17 mouse cellular contexts compared by ENCODE assay signal in the genomic region with DNA sequence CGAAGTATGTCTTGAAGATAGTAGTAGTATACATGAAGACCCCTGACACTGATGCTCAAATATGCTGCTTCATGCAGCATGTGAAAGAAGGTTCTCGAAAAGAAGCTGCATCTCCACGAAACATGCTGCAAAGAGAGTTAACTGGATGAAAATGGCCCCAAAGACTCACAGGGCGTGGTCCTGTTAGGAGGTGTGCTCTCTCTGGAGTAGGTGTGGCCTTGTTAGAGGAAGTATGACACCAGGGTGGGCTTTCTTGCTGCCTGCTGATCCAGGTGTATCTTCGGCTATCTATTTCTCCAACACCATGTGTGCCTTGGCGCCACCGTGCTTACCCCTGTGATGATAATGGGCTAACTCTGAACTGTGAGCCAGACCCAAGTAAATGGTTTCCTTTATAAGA.
DNase-seq lines count a peak whose midpoint lies in the region; ATAC-seq lines count a peak whose summit lies in the region.
"Had no signal": no experiment of that assay in that cellular context is flagged by ENCODE, and none has a peak within 500 bp of the region (broad histone marks: within the 10 kb centered on the region; RNA-seq: fewer than 3 reads in every experiment).

No protein-coding gene starts in this region.

- H3K9me3 ChIP-seq in hindbrain, embryonic 13.5 days: no peaks in the 10 kb centered on the region
- no peaks in the 10 kb centered on the region for H3K9me3 ChIP-seq in hindbrain, embryonic 12.5 days (replicated peaks)
- H3K9me3 ChIP-seq in midbrain, embryonic 15.5 days: no peaks in the 10 kb centered on the region
- H3K9me3 ChIP-seq in midbrain, embryonic 13.5 days: no peaks in the 10 kb centered on the region
- H3K9me3 ChIP-seq in limb, embryonic 10.5 days (replicated peaks): no peaks in the 10 kb centered on the region
- H3K9me3 ChIP-seq: megakaryocyte, embryonic 14.5 days had no signal

- 94% methylated on average over 7 of the region's 7 CpGs for WGBS in hindbrain, embryonic 13.5 days
- WGBS in hindbrain, embryonic 12.5 days: 96% methylated on average over 7 of the region's 7 CpGs
- 95% methylated on average over 7 of the region's 7 CpGs for WGBS in midbrain, embryonic 15.5 days
- WGBS in midbrain, embryonic 13.5 days: 95% methylated on average over 7 of the region's 7 CpGs
- 91% methylated on average over 7 of the region's 7 CpGs for WGBS in limb, embryonic 10.5 days

- 0 out of 2 replicates have a peak overlapping the region, but pooled peaks have one; percentile 83 for H3K27ac ChIP-seq in hindbrain, embryonic 13.5 days
- no peak overlapping the region for H3K27ac ChIP-seq in hindbrain, embryonic 12.5 days
- H3K27ac ChIP-seq in midbrain, embryonic 15.5 days: peak overlapping the region; percentile 34; the same call in 1 of the 2 replicates
- H3K27ac ChIP-seq in midbrain, embryonic 13.5 days: no peak overlapping the region
- 0 out of 2 replicates have a peak overlapping the region, but pooled peaks have one; percentile 1 for H3K27ac ChIP-seq in limb, embryonic 10.5 days

- no peaks in the 10 kb centered on the region for H3K27me3 ChIP-seq in hindbrain, embryonic 13.5 days
- no peaks in the 10 kb centered on the region for H3K27me3 ChIP-seq in hindbrain, embryonic 12.5 days
- H3K27me3 ChIP-seq in midbrain, embryonic 15.5 days (replicated peaks): no peaks in the 10 kb centered on the region
- H3K27me3 ChIP-seq in midbrain, embryonic 13.5 days: peaks cover 35% of the 10 kb centered on the region
- 0 out of 2 replicates have a peak, but pooled peaks cover 3% of the 10 kb centered on the region for H3K27me3 ChIP-seq in limb, embryonic 10.5 days (ENCODE audit: low read depth, poor library complexity, severe bottlenecking)
- H3K27me3 ChIP-seq: megakaryocyte, embryonic 14.5 days had no signal

- no peaks in the 10 kb centered on the region for H3K36me3 ChIP-seq in hindbrain, embryonic 13.5 days
- no peaks in the 10 kb centered on the region for H3K36me3 ChIP-seq in hindbrain, embryonic 12.5 days
- H3K36me3 ChIP-seq in midbrain, embryonic 15.5 days (replicated peaks): no peaks in the 10 kb centered on the region
- H3K36me3 ChIP-seq in midbrain, embryonic 13.5 days: no peaks in the 10 kb centered on the region
- no peaks in the 10 kb centered on the region for H3K36me3 ChIP-seq in limb, embryonic 10.5 days

- no peak overlapping the region for H3K4me2 ChIP-seq in hindbrain, embryonic 13.5 days
- no peak overlapping the region for H3K4me2 ChIP-seq in hindbrain, embryonic 12.5 days (replicated peaks)
- H3K4me2 ChIP-seq in midbrain, embryonic 15.5 days: no peak overlapping the region
- no peak overlapping the region for H3K4me2 ChIP-seq in midbrain, embryonic 13.5 days (replicated peaks)

- H3K4me3 ChIP-seq in hindbrain, embryonic 13.5 days: no peak overlapping the region
- no peak overlapping the region for H3K4me3 ChIP-seq in hindbrain, embryonic 12.5 days
- H3K4me3 ChIP-seq in midbrain, embryonic 15.5 days: no peak overlapping the region
- no peak overlapping the region for H3K4me3 ChIP-seq in midbrain, embryonic 13.5 days (replicated peaks)
- no peak overlapping the region for H3K4me3 ChIP-seq in limb, embryonic 10.5 days
- H3K4me3 ChIP-seq: megakaryocyte, embryonic 14.5 days had no signal

- H3K4me1 ChIP-seq in hindbrain, embryonic 13.5 days (replicated peaks): peaks cover 54% of the 10 kb centered on the region
- H3K4me1 ChIP-seq in hindbrain, embryonic 12.5 days: peaks cover 36% of the 10 kb centered on the region
- peaks cover 38% of the 10 kb centered on the region for H3K4me1 ChIP-seq in midbrain, embryonic 15.5 days
- H3K4me1 ChIP-seq in midbrain, embryonic 13.5 days (replicated peaks): peaks cover 43% of the 10 kb centered on the region
- H3K4me1 ChIP-seq in limb, embryonic 10.5 days: peaks cover 80% of the 10 kb centered on the region

- no peak for ATAC-seq in hindbrain, embryonic 13.5 days (ENCODE audit: low FRiP score)
- no peak for ATAC-seq in hindbrain, embryonic 12.5 days (ENCODE audit: low FRiP score)
- no peak for ATAC-seq in midbrain, embryonic 15.5 days (replicated peaks)
- no peak for ATAC-seq in midbrain, embryonic 13.5 days
- ATAC-seq in CD4-positive, CD25-positive, alpha-beta regulatory T cell, adult 4 months: no peak
- ATAC-seq: inflammation-experienced regulatory T-cells, adult 6 months; liver, postnatal 0 days had no signal

- no peak overlapping the region for H3K9ac ChIP-seq in hindbrain, embryonic 13.5 days
- H3K9ac ChIP-seq in hindbrain, embryonic 12.5 days: no peak overlapping the region
- H3K9ac ChIP-seq in midbrain, embryonic 15.5 days: no peak overlapping the region
- H3K9ac ChIP-seq in midbrain, embryonic 13.5 days (replicated peaks): no peak overlapping the region
- H3K9ac ChIP-seq: liver, postnatal 0 days had no signal

- DNase-seq in limb, embryonic 10.5 days (ENCODE audit: low spot score): no peak
- DNase-seq in retina, postnatal 1 day: no peak
- DNase-seq in c-Kit-positive CD71-positive TER-119-positive erythroid progenitor cells, embryonic 14.5 days (ENCODE audit: low spot score): no peak
- DNase-seq: adrenal gland, postnatal 25 days; B cell, adult 2 months; cerebellum, adult 9-11 months; kidney, postnatal 36 days; liver, postnatal 0 days; right cerebral cortex, adult 18-20 months; spleen, adult 18-20 months had no signal

Comparison
In these comparisons a context has a peak if more than half of its experiments do, and no peak if none do; other contexts are left out.
1. H3K27ac ChIP-seq: peak in hindbrain, embryonic 13.5 days (single experiment), midbrain, embryonic 15.5 days (single experiment) and limb, embryonic 10.5 days (single experiment); none in hindbrain, embryonic 12.5 days (single experiment) and midbrain, embryonic 13.5 days (single experiment).